Comparison of ENCODE assay signal across 8 mouse cellular contexts in genomic region chr6:70842991-70843390, GRCm38 (mm10). TPM values are rescaled to one million over a fixed set of nuclear protein-coding genes. Genes with fewer than 3 reads are reported as not detected.
DNase-seq lines count a peak whose midpoint lies in the region; ATAC-seq and TF ChIP-seq lines count a peak whose summit lies in the region.

No protein-coding gene starts in this region.

- no peak for TF ChIP-seq CTCF in liver, adult 2 months (IDR thresholded peaks at IDR 0.05; ENCODE audit: low read depth, low read length)
- no peak for TF ChIP-seq CTCF in kidney, postnatal 0 days (IDR thresholded peaks at IDR 0.05; ENCODE audit: low read depth)

- no peaks in the 10 kb centered on the region for H3K27me3 ChIP-seq in liver, adult 2 months (ENCODE audit: control insufficient read depth, insufficient read depth, low read length)
- H3K27me3 ChIP-seq in kidney, postnatal 0 days (ENCODE audit: insufficient read depth, low read length): no peaks in the 10 kb centered on the region
- H3K27me3 ChIP-seq in midbrain, embryonic 14.5 days (ENCODE audit: control insufficient read depth, insufficient read depth, low read length): no peaks in the 10 kb centered on the region

- no peak for DNase-seq in liver, adult 2 months (ENCODE audit: extremely low read depth, low read depth, low spot score)
- no peak for DNase-seq in liver
- peak; percentile 28 to 32 for DNase-seq in heart, adult 9 months (ENCODE audit: low spot score in 2 of 2)
- DNase-seq in kidney, postnatal 0 days (ENCODE audit: low spot score): peak; percentile 59
- DNase-seq in midbrain, embryonic 14.5 days: no peak
- no peak for DNase-seq in layer of hippocampus, adult 11-12 months (ENCODE audit: low spot score)
- DNase-seq in testis, postnatal 14 days (ENCODE audit: low spot score): no peak

- peak overlapping the region; percentile 72 for H3K4me2 ChIP-seq in kidney, postnatal 0 days (ENCODE audit: low read length)
- H3K4me2 ChIP-seq in midbrain, embryonic 14.5 days (ENCODE audit: low read length): peak overlapping the region; percentile 57

- H3K27ac ChIP-seq in liver, adult 2 months (replicated peaks; ENCODE audit: insufficient read depth, low read depth, low read length): peak overlapping the region; percentile 77; the same call in 1 of the 2 replicates
- peak overlapping the region; percentile 87 for H3K27ac ChIP-seq in kidney, postnatal 0 days
- H3K27ac ChIP-seq in midbrain, embryonic 14.5 days (replicated peaks; ENCODE audit: low read depth, low read length): no peak overlapping the region

- no peak for TF ChIP-seq POLR2A in liver, adult 2 months (IDR thresholded peaks at IDR 0.05; ENCODE audit: extremely low read depth, insufficient read depth, low read length)

- peak overlapping the region; percentile 53; the same call in 1 of the 2 replicates for H3K9ac ChIP-seq in liver, adult 2 months (ENCODE audit: low read depth, low read length)
- H3K9ac ChIP-seq in kidney, postnatal 0 days (ENCODE audit: low read depth, low read length): peak overlapping the region; percentile 5; the same call in 1 of the 2 replicates
- no peak overlapping the region for H3K9ac ChIP-seq in midbrain, embryonic 14.5 days (replicated peaks; ENCODE audit: low read length)

- 68% methylated on average over 5 of the region's 5 CpGs for WGBS in liver, adult 2 months
- WGBS in kidney, postnatal 0 days: 45% methylated on average over 5 of the region's 5 CpGs
- 74% methylated on average over 5 of the region's 5 CpGs for WGBS in midbrain, embryonic 14.5 days

- peaks cover 8% of the 10 kb centered on the region for H3K79me2 ChIP-seq in liver, adult 2 months (ENCODE audit: control insufficient read depth, insufficient read depth, low read length)

- ATAC-seq in kidney, postnatal 0 days (replicated peaks; ENCODE audit: low FRiP score, low read depth): no peak
- no peak for ATAC-seq in midbrain, embryonic 14.5 days (ENCODE audit: low FRiP score, low TSS enrichment)
- ATAC-seq in monocyte, adult 5-6 weeks (replicated peaks; ENCODE audit: insufficient number of reproducible peaks, low FRiP score, low TSS enrichment, poor library complexity, severe bottlenecking): no peak

- no peaks in the 10 kb centered on the region for H3K9me3 ChIP-seq in kidney, postnatal 0 days (replicated peaks; ENCODE audit: low read length)
- no peaks in the 10 kb centered on the region for H3K9me3 ChIP-seq in midbrain, embryonic 14.5 days (ENCODE audit: control insufficient read depth, low read length)

- no peak overlapping the region; the same call in 1 of the 2 replicates for H3K4me3 ChIP-seq in liver, adult 2 months (ENCODE audit: insufficient read depth, low read depth, low read length)
- no peak overlapping the region for H3K4me3 ChIP-seq in kidney, postnatal 0 days (replicated peaks; ENCODE audit: low read depth, low read length)
- peak overlapping the region; percentile 34; the same call in 1 of the 2 replicates for H3K4me3 ChIP-seq in midbrain, embryonic 14.5 days (replicated peaks; ENCODE audit: low read depth, low read length)

- no peaks in the 10 kb centered on the region for H3K36me3 ChIP-seq in liver, adult 2 months (ENCODE audit: control insufficient read depth, insufficient read depth, low read length)
- H3K36me3 ChIP-seq in kidney, postnatal 0 days (ENCODE audit: insufficient read depth, low read length): no peaks in the 10 kb centered on the region
- no peaks in the 10 kb centered on the region for H3K36me3 ChIP-seq in midbrain, embryonic 14.5 days (ENCODE audit: control insufficient read depth, insufficient read depth, low read length)

- H3K4me1 ChIP-seq in liver, adult 2 months (ENCODE audit: control insufficient read depth, insufficient read depth, low read length): peaks cover 12% of the 10 kb centered on the region
- H3K4me1 ChIP-seq in kidney, postnatal 0 days (replicated peaks; ENCODE audit: insufficient read depth, low read length): peaks cover 22% of the 10 kb centered on the region
- peaks cover 28% of the 10 kb centered on the region for H3K4me1 ChIP-seq in midbrain, embryonic 14.5 days (ENCODE audit: control insufficient read depth, insufficient read depth, low read length)

RNA-seq across cellular contexts. Expression of gene Eif2ak3, which starts 1.3 kb away (rescaled TPM):
- 7.9 and 9.9 TPM in 2 replicates for total RNA-seq in liver, adult 2 months (2014; rRNA removed)
- 5.2 and 7.1 TPM in 2 replicates for polyA plus RNA-seq in liver, adult 2 months (2012; rRNA removed)
- 12.2 and 12.5 TPM in 2 replicates for polyA plus RNA-seq in kidney, postnatal 0 days (2015; fragmentation: Nextera tagmentation; extraction: Ambion mirVana)
- 10.6 and 13.4 TPM in 2 replicates for polyA plus RNA-seq in midbrain, embryonic 14.5 days (2014; fragmentation: Nextera tagmentation; extraction: Ambion mirVana)
- 43.7 to 49.5 TPM (median 48.6 TPM) in 3 replicates for total RNA-seq in monocyte, adult 5-6 weeks (2017)

RNA-seq across cellular contexts. Expression of gene Rpia, which starts 51.0 kb away (rescaled TPM):
- total RNA-seq in liver, adult 2 months (2014; rRNA removed): 3.0 and 3.9 TPM in 2 replicates
- polyA plus RNA-seq in liver, adult 2 months (2012; rRNA removed): 2.0 TPM in 2 replicates
- polyA plus RNA-seq in kidney, postnatal 0 days (2015; fragmentation: Nextera tagmentation; extraction: Ambion mirVana): 2.4 and 2.6 TPM in 2 replicates
- 3.2 and 4.5 TPM in 2 replicates for polyA plus RNA-seq in midbrain, embryonic 14.5 days (2014; fragmentation: Nextera tagmentation; extraction: Ambion mirVana)
- 52.8 to 74.0 TPM (median 63.0 TPM) in 3 replicates for total RNA-seq in monocyte, adult 5-6 weeks (2017)

Comparison
In these comparisons a context has a peak if more than half of its experiments do, and no peak if none do; other contexts are left out.
1. DNase-seq: peak in heart, adult 9 months (2 of 2) and kidney, postnatal 0 days (single experiment); none in liver, adult 2 months (single experiment), liver (single experiment), midbrain, embryonic 14.5 days (single experiment), layer of hippocampus, adult 11-12 months (single experiment) and testis, postnatal 14 days (single experiment).